Mouse (Mus musculus) layer of hippocampus, postnatal 36 days (tissue): ENCODE results near the gene Lyrm1. TPM values are rescaled to one million over a fixed set of nuclear protein-coding genes. Genes with fewer than 3 reads are reported as not detected.

Source experiments
- DNase-seq, 2 experiments: peaks; one replicate each; pipeline ENCODE4 v3.0.0; 2022
- total RNA-seq, 2 experiments: library from RNA; stranded (reverse); gene quantifications; 2 replicates each; pipeline ENCODE4 v1.2.3; 2021

Lyrm1 gene
- total RNA-seq, 2 experiments from 2014 or later = 11.5 to 12.6 TPM

GRCm38 (mm10) chr7:119965651-119966395 is 70.2 kb downstream of the Lyrm1 start:
- no peak for DNase-seq

GRCm38 (mm10) chr7:119969320-119969719 is 73.7 kb downstream of the Lyrm1 start:
- no peak for DNase-seq

GRCm38 (mm10) chr7:119974214-119974613 is 78.6 kb downstream of the Lyrm1 start:
- no peak for DNase-seq

GRCm38 (mm10) chr7:119976256-119976655 is 80.6 kb downstream of the Lyrm1 start:
- DNase-seq = no peak

- no peak for DNase-seq
Observed at GRCm38 (mm10) chr7:119977574-119977973, 81.9 kb downstream of the Lyrm1 start.

- no peak for DNase-seq
Observed at GRCm38 (mm10) chr7:119978576-119978975, 82.9 kb downstream of the Lyrm1 start.

GRCm38 (mm10) chr7:119980170-119980569 is 84.5 kb downstream of the Lyrm1 start:
- no peak for DNase-seq

- peak; percentile 10 to 41 for DNase-seq
Observed at GRCm38 (mm10) chr7:119985279-119985912, 89.7 kb downstream of the Lyrm1 start.

GRCm38 (mm10) chr7:119997066-119997465 is 101.4 kb downstream of the Lyrm1 start:
- DNase-seq = no peak

Other genes starting within 250 kb of the Lyrm1 start
- not detected for gene Acsm4, start 205.8 kb upstream of the Lyrm1 start, total RNA-seq
- 10 to 100 TPM; 45.4 to 48.2 TPM for gene Thumpd1, start 175.1 kb upstream of the Lyrm1 start, total RNA-seq
- not detected for gene Acsm3, start 134.9 kb upstream of the Lyrm1 start, total RNA-seq
- gene Rexo5, start 101.9 kb upstream of the Lyrm1 start, total RNA-seq = 1 to 10 TPM; 1.9 to 2.8 TPM
- 1 to 10 TPM; 7.7 to 8.1 TPM for gene Eri2, start 101.8 kb upstream of the Lyrm1 start, total RNA-seq
- 10 to 100 TPM; 25.7 to 31.1 TPM for gene Dcun1d3, start 437 bp downstream of the Lyrm1 start, total RNA-seq
- gene Dnah3, start 199.4 kb downstream of the Lyrm1 start, total RNA-seq = under 1 TPM; 0.07 to 0.46 TPM
- 10 to 100 TPM; 11.2 to 11.9 TPM for gene Tmem159, start 206.5 kb downstream of the Lyrm1 start, total RNA-seq
- gene Zp2, start 249.4 kb downstream of the Lyrm1 start, total RNA-seq = not detected